In genomic region chr13:16005517-16005916, GRCm38 (mm10) we compare ENCODE assay signal across 9 mouse cellular contexts. TPM values are rescaled to one million over a fixed set of nuclear protein-coding genes. Genes with fewer than 3 reads are reported as not detected.
DNase-seq lines count a peak whose midpoint lies in the region; TF ChIP-seq lines count a peak whose summit lies in the region.
"Had no signal": no experiment of that assay in that cellular context is flagged by ENCODE, and none has a peak within 500 bp of the region (broad histone marks: within the 10 kb centered on the region; RNA-seq: fewer than 3 reads in every experiment).

No protein-coding gene starts in this region.

- H3K27ac ChIP-seq in testis, adult 2 months (ENCODE audit: control insufficient read depth, insufficient read depth, low read depth, low read length), result no peak overlapping the region
- H3K27ac ChIP-seq in embryonic facial prominence, embryonic 10.5 days (replicated peaks), result no peak overlapping the region
- H3K27ac ChIP-seq in olfactory bulb, adult 2 months (ENCODE audit: insufficient read depth, low read depth, low read length), result no peak overlapping the region

- no peak overlapping the region for H3K4me3 ChIP-seq in testis, adult 2 months (ENCODE audit: control insufficient read depth, low read depth, low read length)
- H3K4me3 ChIP-seq in embryonic facial prominence, embryonic 10.5 days, result no peak overlapping the region
- H3K4me3 ChIP-seq in olfactory bulb, adult 2 months (ENCODE audit: insufficient read depth, low read depth, low read length), result no peak overlapping the region
- H3K4me3 ChIP-seq: megakaryocyte, embryonic 14.5 days had no signal

- no peaks in the 10 kb centered on the region for H3K4me1 ChIP-seq in testis, adult 2 months (ENCODE audit: control insufficient read depth, insufficient read depth, low read length)
- H3K4me1 ChIP-seq in embryonic facial prominence, embryonic 10.5 days, result no peaks in the 10 kb centered on the region
- H3K4me1 ChIP-seq in olfactory bulb, adult 2 months (ENCODE audit: control insufficient read depth, insufficient read depth, low read length), result no peaks in the 10 kb centered on the region
- H3K4me1 ChIP-seq: megakaryocyte, embryonic 14.5 days had no signal

- 10% methylated on average over 4 of the region's 4 CpGs for WGBS in embryonic facial prominence, embryonic 10.5 days
- WGBS in olfactory bulb, adult 2 months, result 5% methylated on average over 4 of the region's 4 CpGs

- no peak for TF ChIP-seq POLR2A in testis, adult 2 months (IDR thresholded peaks at IDR 0.05; ENCODE audit: control insufficient read depth, low read depth, low read length)
- no peak for TF ChIP-seq POLR2A in olfactory bulb, adult 2 months (IDR thresholded peaks at IDR 0.05; ENCODE audit: insufficient read depth, low read depth, low read length)

- no peaks in the 10 kb centered on the region for H3K9me3 ChIP-seq in embryonic facial prominence, embryonic 10.5 days
- H3K9me3 ChIP-seq: megakaryocyte, embryonic 14.5 days had no signal

- H3K36me3 ChIP-seq in testis, adult 2 months (ENCODE audit: control insufficient read depth, insufficient read depth, low read length), result no peaks in the 10 kb centered on the region
- no peaks in the 10 kb centered on the region for H3K36me3 ChIP-seq in embryonic facial prominence, embryonic 10.5 days (replicated peaks)

- DNase-seq in heart, adult 18-20 months, result peak; percentile 19 to 59
- no peak for DNase-seq in heart, adult 9 months (ENCODE audit: low spot score in 2 of 2)
- DNase-seq in testis, postnatal 14 days (ENCODE audit: low spot score), result no peak
- DNase-seq in embryonic facial prominence, embryonic 10.5 days (ENCODE audit: low spot score), result peak; percentile 33
- peak; percentile 50 for DNase-seq in kidney, postnatal 14 days
- no peak for DNase-seq in spleen, postnatal 36 days (ENCODE audit: low spot score in 2 of 2)

- no peaks in the 10 kb centered on the region for H3K27me3 ChIP-seq in testis, adult 2 months (ENCODE audit: control insufficient read depth, insufficient read depth, low read length)
- peaks cover 14% of the 10 kb centered on the region; the same call in 1 of the 2 replicates for H3K27me3 ChIP-seq in embryonic facial prominence, embryonic 10.5 days (replicated peaks; ENCODE audit: low read depth, poor library complexity, severe bottlenecking)

- TF ChIP-seq CTCF in testis, adult 2 months (IDR thresholded peaks at IDR 0.05; ENCODE audit: control insufficient read depth, insufficient read depth, insufficient replicate concordance, low read depth, low read length), result peak; percentile 47; the same call in 1 of the 2 replicates
- TF ChIP-seq CTCF in olfactory bulb, adult 2 months (IDR thresholded peaks at IDR 0.05; ENCODE audit: insufficient read depth, low read depth, low read length), result peak; percentile 57

RNA-seq across cellular contexts. Expression of gene Inhba, which starts 6.1 kb away (rescaled TPM):
- total RNA-seq in heart, adult 18-20 months (2021), result 1 to 10 TPM; 1.6 to 1.8 TPM
- 0.20 and 0.28 TPM in 2 replicates for polyA plus RNA-seq in testis, adult 2 months (2012; rRNA removed)
- 0.25 and 1.6 TPM in 2 replicates for polyA plus RNA-seq in embryonic facial prominence, embryonic 10.5 days (2016; fragmentation: Nextera tagmentation; extraction: Ambion mirVana)
- polyA plus RNA-seq in olfactory bulb, adult 2 months (2012; ENCODE audit: insufficient read depth, insufficient read length, low replicate concordance, missing spikeins), result not detected in 2 replicates

Comparison
In these comparisons a context has a peak if more than half of its experiments do, and no peak if none do; other contexts are left out.
1. DNase-seq: peak in heart, adult 18-20 months (2 of 2), embryonic facial prominence, embryonic 10.5 days (single experiment) and kidney, postnatal 14 days (single experiment); none in heart, adult 9 months (0 of 2), testis, postnatal 14 days (single experiment) and spleen, postnatal 36 days (0 of 2).